20 mouse cellular contexts compared by ENCODE assay signal in the genomic region with DNA sequence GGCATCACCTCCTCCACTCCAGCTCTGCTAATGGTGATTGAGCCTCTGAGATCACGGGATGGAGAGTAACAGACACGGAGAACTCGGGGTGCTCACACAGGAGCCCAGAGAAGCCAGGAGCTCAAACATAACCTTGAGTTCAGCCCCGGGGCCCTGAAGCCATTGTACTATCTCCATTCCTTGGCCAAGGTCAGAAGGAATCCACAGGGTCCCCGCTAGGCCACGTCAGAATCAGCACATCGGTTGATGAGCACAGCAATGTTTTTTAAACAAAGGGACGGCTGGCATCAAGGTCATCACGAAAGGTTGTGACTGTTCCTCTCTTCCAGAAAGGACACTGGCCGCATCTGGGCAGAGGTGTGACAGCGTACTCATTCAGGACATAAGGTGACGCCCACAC.
"Had no signal": no experiment of that assay in that cellular context is flagged by ENCODE, and none has a peak within 500 bp of the region (broad histone marks: within the 10 kb centered on the region; RNA-seq: fewer than 3 reads in every experiment).

No protein-coding gene starts in this region.

- H3K4me1 ChIP-seq: limb, embryonic 10.5 days; limb, embryonic 13.5 days; liver, embryonic 12.5 days; liver, embryonic 15.5 days; lung, embryonic 15.5 days; megakaryocyte, embryonic 14.5 days; stomach, embryonic 15.5 days had no signal

- H3K9me3 ChIP-seq: limb, embryonic 10.5 days; limb, embryonic 13.5 days; liver, embryonic 12.5 days; liver, embryonic 15.5 days; lung, embryonic 15.5 days; stomach, embryonic 15.5 days had no signal

- H3K27ac ChIP-seq: limb, embryonic 10.5 days; limb, embryonic 13.5 days; liver, embryonic 12.5 days; liver, embryonic 15.5 days; lung, embryonic 15.5 days; stomach, embryonic 15.5 days had no signal

- ATAC-seq: liver, embryonic 12.5 days; midbrain, embryonic 16.5 days had no signal

- H3K27me3 ChIP-seq: limb, embryonic 13.5 days; liver, embryonic 12.5 days; liver, embryonic 15.5 days; lung, embryonic 15.5 days; stomach, embryonic 15.5 days had no signal

- DNase-seq: kidney, adult 18-20 months; kidney, adult 9 months; kidney, postnatal 14 days; kidney, postnatal 4 days; liver; lung, adult 18-20 months; lung, postnatal 10 days; lung, postnatal 36 days; right cerebral cortex, postnatal 25 days; spleen, adult 18-20 months; thymus, postnatal 25 days had no signal

- H3K9ac ChIP-seq: limb, embryonic 13.5 days; liver, embryonic 12.5 days; liver, embryonic 15.5 days; lung, embryonic 15.5 days; stomach, embryonic 15.5 days had no signal

- H3K36me3 ChIP-seq: limb, embryonic 10.5 days; limb, embryonic 13.5 days; liver, embryonic 12.5 days; liver, embryonic 15.5 days; lung, embryonic 15.5 days; stomach, embryonic 15.5 days had no signal

- H3K4me2 ChIP-seq: limb, embryonic 13.5 days; liver, embryonic 12.5 days; liver, embryonic 15.5 days; lung, embryonic 15.5 days; midbrain, embryonic 11.5 days; stomach, embryonic 15.5 days had no signal

- H3K4me3 ChIP-seq: limb, embryonic 10.5 days; limb, embryonic 13.5 days; liver, embryonic 12.5 days; liver, embryonic 15.5 days; lung, embryonic 15.5 days; megakaryocyte, embryonic 14.5 days; stomach, embryonic 15.5 days had no signal
